Mouse (Mus musculus): ENCODE data around the gene 4921504E06Rik. TPM values are rescaled to one million over a fixed set of nuclear protein-coding genes. Genes with fewer than 3 reads are reported as not detected.

Gene 4921504E06Rik
- polyA plus RNA-seq, 1 experiment: not detected

DNA sequence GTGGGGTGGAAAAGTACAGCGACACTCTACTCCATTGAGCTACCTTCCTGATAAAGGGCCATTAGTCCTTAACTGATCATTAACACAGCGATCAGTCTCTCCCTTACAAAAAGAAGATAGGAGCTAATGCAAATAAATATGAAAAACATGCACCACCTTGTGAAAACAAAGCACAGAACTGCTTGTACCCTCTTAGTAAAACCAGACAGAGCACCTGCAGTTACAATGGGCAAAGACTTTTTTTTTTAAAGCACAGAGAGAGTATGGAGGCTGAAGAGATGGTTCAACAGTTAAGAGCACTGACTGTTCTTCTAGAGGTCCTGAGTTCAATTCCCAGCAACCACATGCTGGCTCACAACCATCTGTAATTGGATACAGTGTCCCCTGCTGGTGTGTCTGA is 6.9 kb upstream of the 4921504E06Rik start:
- Histone ChIP-seq H3K27ac (ENCODE audit: insufficient read depth, low read length) (no peak overlapping the region), H3K4me3 (ENCODE audit: insufficient read depth, low read length) (no peak overlapping the region), H3K4me1 (ENCODE audit: control insufficient read depth, insufficient read depth, low read length) (no peaks in the 10 kb centered on the region)
- TF ChIP-seq CTCF (IDR thresholded peaks at IDR 0.05; ENCODE audit: borderline replicate concordance, insufficient read depth, low read length) (no peak), POLR2A (IDR thresholded peaks at IDR 0.05; ENCODE audit: low read depth, low read length) (no peak)

DNA sequence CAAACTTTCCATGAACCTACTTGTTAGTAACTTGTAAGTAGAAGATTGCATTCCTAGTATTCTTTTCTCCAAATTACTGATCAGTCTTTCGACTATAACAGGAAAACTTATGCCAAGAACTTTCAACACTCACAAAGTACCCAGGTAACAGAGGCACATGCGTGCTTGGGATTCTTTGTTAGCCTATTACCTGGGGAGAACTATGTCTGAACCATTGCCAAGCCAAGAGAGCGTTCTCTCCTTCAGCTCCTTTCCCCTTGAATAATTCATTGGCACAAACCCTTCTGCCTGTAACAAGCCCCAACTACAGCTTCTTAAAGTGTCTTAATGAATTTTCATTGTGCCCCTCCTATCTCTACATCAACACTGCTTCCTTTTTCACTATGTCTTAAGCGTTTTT is 6.4 kb upstream of the 4921504E06Rik start:
- H3K4me1 ChIP-seq (ENCODE audit: control insufficient read depth, insufficient read depth, low read length): no peaks in the 10 kb centered on the region
- TF ChIP-seq POLR2A (IDR thresholded peaks at IDR 0.05; ENCODE audit: low read depth, low read length) (no peak), CTCF (IDR thresholded peaks at IDR 0.05; ENCODE audit: borderline replicate concordance, insufficient read depth, low read length) (no peak)
- no peak overlapping the region for H3K4me3 ChIP-seq (ENCODE audit: insufficient read depth, low read length)

DNA sequence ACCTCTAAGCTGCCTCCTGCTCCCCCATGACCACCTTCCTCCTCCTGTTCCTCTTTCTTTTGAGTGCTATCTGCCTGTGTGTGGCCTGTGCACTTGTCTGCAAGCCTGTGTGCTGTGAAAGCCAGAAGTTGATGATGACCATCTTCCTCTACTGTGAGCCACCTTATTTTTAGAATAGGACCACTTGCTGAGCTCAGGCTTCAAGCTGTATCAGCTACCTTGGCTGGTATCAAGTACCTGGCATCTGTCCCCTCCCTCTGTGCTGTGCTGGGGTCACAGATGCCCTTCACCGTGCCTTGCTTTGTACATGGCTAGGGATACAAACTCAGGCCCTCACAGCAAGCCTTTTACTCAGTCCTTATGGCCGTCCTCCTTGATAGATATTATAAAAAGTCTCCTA is 2.3 kb downstream of the 4921504E06Rik start:
- H3K27ac ChIP-seq (ENCODE audit: insufficient read depth, low read length): no peak overlapping the region
- peaks cover 5% of the 10 kb centered on the region; the same call in 1 of the 2 replicates for H3K4me1 ChIP-seq (ENCODE audit: control insufficient read depth, insufficient read depth, low read length)
- TF ChIP-seq POLR2A (IDR thresholded peaks at IDR 0.05; ENCODE audit: low read depth, low read length) (no peak), CTCF (IDR thresholded peaks at IDR 0.05; ENCODE audit: borderline replicate concordance, insufficient read depth, low read length) (no peak)

More for the DNA sequence above, 6.4 kb upstream of the 4921504E06Rik start:
- no peak overlapping the region for H3K27ac ChIP-seq (ENCODE audit: insufficient read depth, low read length)

GRCm38 (mm10) chr2:19540906-19541305 is 12.8 kb downstream of the 4921504E06Rik start:
- TF ChIP-seq POLR2A (IDR thresholded peaks at IDR 0.05; ENCODE audit: low read depth, low read length) (no peak), CTCF (IDR thresholded peaks at IDR 0.05; ENCODE audit: borderline replicate concordance, insufficient read depth, low read length) (no peak)

More for the DNA sequence above, 2.3 kb downstream of the 4921504E06Rik start:
- no peak overlapping the region for H3K4me3 ChIP-seq (ENCODE audit: insufficient read depth, low read length)

DNA sequence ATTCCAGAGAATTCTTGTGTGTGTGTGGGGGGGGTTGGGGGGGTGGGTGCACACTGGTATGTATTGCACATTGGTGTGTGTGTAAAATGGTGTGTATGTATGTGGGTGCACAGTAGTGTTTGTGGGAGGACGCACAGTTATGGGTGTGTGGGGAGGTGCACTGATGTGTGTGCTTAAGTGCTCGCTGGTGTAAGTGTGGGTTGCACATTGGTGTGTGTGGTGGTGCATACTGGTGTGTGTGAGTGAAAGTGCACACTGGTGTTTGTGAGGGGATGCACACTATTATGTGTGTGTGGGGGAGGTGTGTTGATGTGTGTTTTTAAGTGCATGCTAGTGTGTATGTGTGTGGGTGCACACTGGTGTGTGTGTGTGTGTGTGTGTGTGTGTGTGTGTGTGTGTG is 24.3 kb downstream of the 4921504E06Rik start:
- H3K27ac ChIP-seq (ENCODE audit: insufficient read depth, low read length): no peak overlapping the region
- H3K4me1 ChIP-seq (ENCODE audit: control insufficient read depth, insufficient read depth, low read length): no peaks in the 10 kb centered on the region
- TF ChIP-seq POLR2A (IDR thresholded peaks at IDR 0.05; ENCODE audit: low read depth, low read length): no peak
- no peak for TF ChIP-seq CTCF (IDR thresholded peaks at IDR 0.05; ENCODE audit: borderline replicate concordance, insufficient read depth, low read length)
- no peak overlapping the region for H3K4me3 ChIP-seq (ENCODE audit: insufficient read depth, low read length)

More at GRCm38 (mm10) chr2:19540906-19541305, 12.8 kb downstream of the 4921504E06Rik start:
- Histone ChIP-seq H3K4me3 (ENCODE audit: insufficient read depth, low read length) (no peak overlapping the region), H3K4me1 (ENCODE audit: control insufficient read depth, insufficient read depth, low read length) (0 out of 2 replicates have a peak, but pooled peaks cover 2% of the 10 kb centered on the region), H3K27ac (ENCODE audit: insufficient read depth, low read length) (no peak overlapping the region)

GRCm38 (mm10) chr2:19528797-19529196 is 24.9 kb downstream of the 4921504E06Rik start:
- Histone ChIP-seq H3K27ac (ENCODE audit: insufficient read depth, low read length) (no peak overlapping the region), H3K4me3 (ENCODE audit: insufficient read depth, low read length) (no peak overlapping the region), H3K4me1 (ENCODE audit: control insufficient read depth, insufficient read depth, low read length) (no peaks in the 10 kb centered on the region)
- TF ChIP-seq POLR2A (IDR thresholded peaks at IDR 0.05; ENCODE audit: low read depth, low read length) (no peak), CTCF (IDR thresholded peaks at IDR 0.05; ENCODE audit: borderline replicate concordance, insufficient read depth, low read length) (no peak)

- TF ChIP-seq CTCF (IDR thresholded peaks at IDR 0.05; ENCODE audit: borderline replicate concordance, insufficient read depth, low read length) (no peak), POLR2A (IDR thresholded peaks at IDR 0.05; ENCODE audit: low read depth, low read length) (no peak)
- no peaks in the 10 kb centered on the region for H3K4me1 ChIP-seq (ENCODE audit: control insufficient read depth, insufficient read depth, low read length)
- H3K4me3 ChIP-seq (ENCODE audit: insufficient read depth, low read length): no peak overlapping the region
- H3K27ac ChIP-seq (ENCODE audit: insufficient read depth, low read length): no peak overlapping the region
Observed at GRCm38 (mm10) chr2:19524071-19524470, 29.6 kb downstream of the 4921504E06Rik start.

DNA sequence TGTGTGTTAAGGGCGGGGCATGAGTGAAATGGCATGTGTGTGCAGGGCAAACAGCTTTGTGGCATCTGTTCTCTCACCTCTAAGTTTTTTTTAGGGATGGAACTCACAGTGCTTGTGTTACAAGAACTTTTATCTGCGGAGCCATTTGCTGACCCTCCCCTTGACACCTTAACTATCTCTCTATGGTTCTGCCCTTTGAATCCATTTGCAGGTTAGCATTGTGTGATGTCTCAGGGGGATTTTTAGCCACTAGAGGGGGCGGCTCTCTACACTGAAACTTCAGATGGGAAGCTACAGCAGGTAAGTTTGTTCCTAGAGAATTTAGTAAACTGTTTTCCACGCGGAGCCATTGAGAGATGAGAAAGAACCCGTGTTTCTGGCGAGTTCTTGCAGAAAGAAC is 32.1 kb downstream of the 4921504E06Rik start:
- TF ChIP-seq CTCF (IDR thresholded peaks at IDR 0.05; ENCODE audit: borderline replicate concordance, insufficient read depth, low read length) (no peak), POLR2A (IDR thresholded peaks at IDR 0.05; ENCODE audit: low read depth, low read length) (no peak)
- H3K4me3 ChIP-seq (ENCODE audit: insufficient read depth, low read length): no peak overlapping the region
- H3K4me1 ChIP-seq (ENCODE audit: control insufficient read depth, insufficient read depth, low read length): no peaks in the 10 kb centered on the region
- no peak overlapping the region for H3K27ac ChIP-seq (ENCODE audit: insufficient read depth, low read length)

DNA sequence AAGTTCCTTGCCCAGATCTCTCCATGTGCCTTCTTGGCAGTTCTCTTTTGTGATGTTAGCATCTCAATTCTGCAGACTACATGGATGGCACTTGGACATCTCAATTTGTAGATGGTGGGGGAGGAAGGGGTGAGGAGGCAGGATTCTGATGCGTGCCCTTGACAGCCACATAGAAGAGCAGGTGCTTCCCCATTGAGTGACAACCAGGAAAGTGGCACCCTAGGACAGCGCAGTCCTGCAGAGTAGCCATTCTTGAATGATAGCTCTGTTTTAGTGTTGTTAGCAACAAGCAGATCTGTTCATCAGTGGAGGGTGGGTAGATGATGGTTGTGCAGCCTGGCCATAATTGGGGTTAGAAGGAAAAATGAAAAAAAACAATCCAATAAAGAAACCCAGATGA is 33.1 kb downstream of the 4921504E06Rik start:
- TF ChIP-seq CTCF (IDR thresholded peaks at IDR 0.05; ENCODE audit: borderline replicate concordance, insufficient read depth, low read length): no peak
- TF ChIP-seq POLR2A (IDR thresholded peaks at IDR 0.05; ENCODE audit: low read depth, low read length): no peak
- Histone ChIP-seq H3K27ac (ENCODE audit: insufficient read depth, low read length) (no peak overlapping the region), H3K4me3 (ENCODE audit: insufficient read depth, low read length) (no peak overlapping the region), H3K4me1 (ENCODE audit: control insufficient read depth, insufficient read depth, low read length) (no peaks in the 10 kb centered on the region)

- no peak overlapping the region for H3K27ac ChIP-seq (ENCODE audit: insufficient read depth, low read length)
- H3K4me1 ChIP-seq (ENCODE audit: control insufficient read depth, insufficient read depth, low read length): no peaks in the 10 kb centered on the region
- no peak overlapping the region for H3K4me3 ChIP-seq (ENCODE audit: insufficient read depth, low read length)
- TF ChIP-seq POLR2A (IDR thresholded peaks at IDR 0.05; ENCODE audit: low read depth, low read length) (no peak), CTCF (IDR thresholded peaks at IDR 0.05; ENCODE audit: borderline replicate concordance, insufficient read depth, low read length) (peak; percentile 55; the same call in 1 of the 2 replicates)
Observed at GRCm38 (mm10) chr2:19519768-19520167, 33.9 kb downstream of the 4921504E06Rik start.

Measured in embryonic fibroblast, embryonic 13.5 days (primary cell).